Mouse (Mus musculus) limb, embryonic 13.5 days (tissue): ENCODE results near the gene Ell. TPM values are rescaled to one million over a fixed set of nuclear protein-coding genes. Genes with fewer than 3 reads are reported as not detected.

Experiments
- ATAC-seq: fragments of 200-750 bp; cut with Nextera tagmentation; 2 replicates; pipeline ENCODE4 v1.8.0; 2017; ENCODE audit warnings: low read depth, moderate number of reproducible peaks, moderate TSS enrichment; ENCODE audit not compliant: low FRiP score
- H3K27ac ChIP-seq: fragments of 300-500 bp; sonication (generic); 2 replicates; pipeline ENCODE4 v1.5.1; 2015; ENCODE audit warnings: inconsistent platforms, mild to moderate bottlenecking, moderate library complexity
- H3K27me3 ChIP-seq: fragments of 300-500 bp; sonication (generic); 2 replicates; pipeline ENCODE4 v1.6.1; 2015; ENCODE audit warnings: mild to moderate bottlenecking, inconsistent platforms
- H3K36me3 ChIP-seq: fragments of 300-500 bp; sonication (generic); 2 replicates; pipeline ENCODE4 v1.6.1; 2015; ENCODE audit warnings: inconsistent platforms, mild to moderate bottlenecking, moderate library complexity
- H3K4me1 ChIP-seq: fragments of 300-500 bp; sonication (generic); 2 replicates; pipeline ENCODE4 v1.6.1; 2015; ENCODE audit warnings: inconsistent platforms
- H3K4me2 ChIP-seq: fragments of 300-500 bp; sonication (generic); replicated peaks from 2 replicates; pipeline ENCODE4 v1.6.1; 2015; ENCODE audit warnings: inconsistent platforms, mild to moderate bottlenecking, moderate library complexity
- H3K4me3 ChIP-seq: fragments of 300-500 bp; sonication (generic); 2 replicates; pipeline ENCODE4 v1.5.1; 2015; ENCODE audit warnings: moderate library complexity, mild to moderate bottlenecking, inconsistent platforms
- H3K9ac ChIP-seq: fragments of 300-500 bp; sonication (generic); 2 replicates; pipeline ENCODE4 v1.6.1; 2015; ENCODE audit warnings: mild to moderate bottlenecking, inconsistent platforms
- H3K9me3 ChIP-seq: fragments of 300-500 bp; sonication (generic); 2 replicates; pipeline ENCODE4 v1.6.1; 2016; ENCODE audit warnings: inconsistent platforms
- WGBS: fragments of 180-500 bp; shearing (Covaris S2); methylation state at CpG from one replicate; pipeline ENCODE4 v1.1.7; 2015; 5-methylcytosine and 5-hydroxymethylcytosine counted together
- polyA plus RNA-seq: library from polyadenylated mRNA; unstranded; fragments of >200 nt; fragmentation: Nextera tagmentation; extraction: Ambion mirVana; gene quantifications from 2 replicates; pipeline ENCODE4 v1.2.1, GENCODE M21; 2015

Ell gene
- polyA plus RNA-seq, 1 experiment from 2014 or later, result 20.9 TPM

DNA sequence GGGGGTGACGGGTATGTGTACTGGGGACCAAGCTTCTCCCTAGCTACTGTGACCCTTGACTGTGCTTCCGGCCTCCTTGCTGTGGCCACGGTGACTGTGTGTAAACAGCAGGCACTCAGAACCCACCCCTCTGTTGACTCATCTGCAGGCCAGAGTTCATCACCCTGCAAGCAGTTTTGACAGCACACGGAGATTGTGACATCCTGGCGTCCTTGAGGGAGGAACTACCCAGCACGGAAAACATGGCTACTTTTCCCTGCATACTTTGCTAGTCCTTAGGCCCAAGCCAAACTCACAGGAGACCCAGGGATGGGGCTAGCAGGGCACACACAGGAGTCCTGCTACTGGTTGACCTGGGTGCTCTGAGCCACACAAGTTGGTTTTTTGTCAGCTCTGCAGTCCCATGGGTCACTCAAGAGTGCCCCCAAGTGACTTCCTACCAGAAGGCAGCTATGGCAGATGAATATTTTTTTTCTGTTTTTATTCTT lies 5.0 kb downstream of the Ell start:
- ATAC-seq, result no peak
- Histone ChIP-seq H3K4me3 (no peak overlapping the region), H3K9ac (no peak overlapping the region), H3K36me3 (peaks cover 6% of the 10 kb centered on the region; the same call in 1 of the 2 replicates), H3K4me2 (no peak overlapping the region), H3K4me1 (peaks cover 20% of the 10 kb centered on the region), H3K27me3 (no peaks in the 10 kb centered on the region), H3K9me3 (no peaks in the 10 kb centered on the region), H3K27ac (no peak overlapping the region)
- WGBS, result 79% methylated on average over 6 of the region's 6 CpGs

DNA sequence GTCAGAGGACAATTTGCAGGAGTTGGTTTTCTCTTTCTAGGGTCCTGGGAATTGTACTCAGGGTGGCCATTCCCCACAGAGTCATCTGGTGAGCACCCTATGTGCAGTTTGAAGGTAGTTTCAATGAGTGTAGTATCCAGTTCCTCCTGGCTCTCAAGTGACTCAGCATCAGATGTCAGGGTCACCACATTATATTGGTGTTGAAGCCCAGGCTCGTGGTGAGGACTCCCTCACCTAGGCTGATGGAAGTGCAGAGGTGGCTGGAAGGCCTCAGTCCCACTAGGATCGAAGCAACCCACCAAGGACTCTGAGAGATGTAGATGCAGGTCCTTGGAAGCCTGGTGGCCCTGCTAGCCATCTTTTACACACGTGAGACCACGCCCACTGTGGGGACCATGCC lies 7.2 kb downstream of the Ell start:
- Histone ChIP-seq H3K4me3 (no peak overlapping the region), H3K36me3 (peaks cover 6% of the 10 kb centered on the region; the same call in 1 of the 2 replicates), H3K4me1 (peaks cover 5% of the 10 kb centered on the region), H3K27ac (no peak overlapping the region), H3K9me3 (no peaks in the 10 kb centered on the region), H3K27me3 (no peaks in the 10 kb centered on the region), H3K9ac (no peak overlapping the region), H3K4me2 (no peak overlapping the region)
- 82% methylated on average over 4 of the region's 4 CpGs for WGBS
- no peak for ATAC-seq

DNA sequence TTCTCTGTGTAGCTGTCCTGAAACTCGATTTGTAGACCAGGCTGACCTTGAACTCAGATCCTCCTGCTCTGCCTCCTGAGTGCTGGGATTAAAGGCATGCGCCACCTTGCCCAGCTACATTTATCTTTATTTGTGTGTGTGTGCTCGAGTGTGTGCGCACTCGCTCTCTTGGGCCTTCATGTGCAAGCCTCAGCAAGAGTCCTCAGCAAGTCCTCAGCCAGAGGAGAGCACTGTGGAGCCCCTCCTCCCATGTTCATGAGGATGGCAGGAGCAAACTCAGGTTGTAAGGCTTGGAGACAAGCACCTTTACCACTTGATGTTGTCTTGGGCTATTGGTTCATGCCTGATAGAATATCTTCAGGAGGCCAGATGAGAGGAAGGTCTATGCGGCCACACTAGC lies 8.5 kb downstream of the Ell start:
- WGBS, result 88% methylated on average over 6 of the region's 6 CpGs
- no peak for ATAC-seq
- Histone ChIP-seq H3K27me3 (no peaks in the 10 kb centered on the region), H3K36me3 (peaks cover 6% of the 10 kb centered on the region; the same call in 1 of the 2 replicates), H3K4me2 (no peak overlapping the region), H3K4me3 (no peak overlapping the region), H3K9ac (no peak overlapping the region), H3K4me1 (no peaks in the 10 kb centered on the region), H3K9me3 (no peaks in the 10 kb centered on the region), H3K27ac (no peak overlapping the region)

DNA sequence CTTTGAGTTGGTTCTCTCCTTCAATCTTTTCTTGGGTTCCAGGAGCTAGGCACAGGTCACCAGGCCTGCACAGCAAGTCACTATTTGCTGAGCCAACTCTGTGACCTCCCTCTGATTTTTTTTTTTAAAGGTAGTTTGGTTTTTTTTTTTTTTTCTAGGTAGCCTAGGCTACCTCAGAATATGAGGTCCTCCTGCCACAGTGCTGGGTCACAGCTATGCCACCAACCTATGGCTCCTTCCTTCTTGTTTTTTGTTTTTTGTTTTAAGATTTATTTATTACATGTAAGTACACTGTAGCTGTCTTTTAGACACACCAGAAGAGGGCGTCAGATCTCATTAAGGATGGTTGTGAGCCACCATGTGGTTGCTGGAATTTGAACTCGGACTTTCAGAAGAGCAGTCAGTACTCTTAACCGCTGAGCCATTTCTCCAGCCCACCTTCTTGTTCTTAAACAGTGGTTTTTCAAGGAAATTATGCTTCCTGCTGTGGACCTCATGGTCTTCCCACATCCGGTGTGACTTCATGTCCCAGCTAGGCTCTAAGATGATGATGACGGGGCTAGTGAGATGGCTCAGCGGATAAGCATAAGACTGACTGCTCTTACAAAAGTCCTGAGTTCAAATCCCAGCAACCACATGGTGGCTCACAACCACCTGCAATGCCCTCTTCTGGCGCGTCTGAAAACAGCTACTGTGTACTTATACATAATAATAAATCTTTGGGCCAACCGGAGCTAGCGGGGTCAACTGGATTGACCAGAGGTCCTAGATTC lies 10.3 kb downstream of the Ell start:
- no peak for ATAC-seq

DNA sequence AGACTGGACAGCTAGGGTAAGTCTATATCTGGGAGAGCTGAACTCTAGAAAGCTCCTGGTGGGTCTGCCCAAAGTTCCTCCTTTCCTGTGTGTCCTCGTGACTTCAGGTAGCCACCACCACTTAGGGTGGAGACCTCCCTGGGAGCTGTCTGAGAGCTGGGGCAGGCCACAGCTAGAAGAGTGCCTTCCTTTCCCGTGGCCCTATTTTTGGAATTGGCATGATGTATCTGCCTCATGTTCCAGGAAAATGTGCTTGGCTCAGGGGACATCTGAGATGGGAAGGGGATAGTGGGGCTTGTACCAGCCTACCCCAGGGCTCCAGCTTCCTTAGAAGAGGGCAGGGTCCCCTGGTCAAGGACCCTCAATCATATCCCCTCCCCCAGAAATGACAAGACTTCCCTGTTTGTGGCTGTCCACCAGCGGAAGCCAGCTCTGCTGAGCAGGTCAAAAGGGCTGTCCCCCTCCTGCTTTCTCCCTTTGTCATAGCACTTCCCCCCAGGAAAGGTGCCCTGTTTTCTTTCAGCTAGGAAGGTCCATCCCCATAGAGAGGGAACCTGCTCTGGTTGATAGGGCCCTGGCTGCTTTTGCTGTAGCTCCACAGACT lies 12.4 kb downstream of the Ell start:
- H3K36me3 ChIP-seq, result peaks cover 3% of the 10 kb centered on the region
- H3K4me1 ChIP-seq, result peaks cover 7% of the 10 kb centered on the region; the same call in 1 of the 2 replicates
- H3K9ac ChIP-seq, result no peak overlapping the region
- 78% methylated on average over 3 of the region's 3 CpGs for WGBS
- no peak overlapping the region for H3K4me2 ChIP-seq
- no peak overlapping the region for H3K4me3 ChIP-seq
- H3K27ac ChIP-seq, result no peak overlapping the region; the same call in 1 of the 2 replicates
- no peaks in the 10 kb centered on the region for H3K27me3 ChIP-seq
- ATAC-seq, result no peak
- H3K9me3 ChIP-seq, result no peaks in the 10 kb centered on the region

More for the DNA sequence above, 10.3 kb downstream of the Ell start:
- Histone ChIP-seq H3K27me3 (no peaks in the 10 kb centered on the region), H3K36me3 (peaks cover 4% of the 10 kb centered on the region; the same call in 1 of the 2 replicates), H3K4me1 (peaks cover 7% of the 10 kb centered on the region; the same call in 1 of the 2 replicates), H3K9ac (no peak overlapping the region), H3K9me3 (no peaks in the 10 kb centered on the region), H3K27ac (no peak overlapping the region), H3K4me3 (no peak overlapping the region), H3K4me2 (no peak overlapping the region)
- 91% methylated on average over 10 of the region's 10 CpGs for WGBS

DNA sequence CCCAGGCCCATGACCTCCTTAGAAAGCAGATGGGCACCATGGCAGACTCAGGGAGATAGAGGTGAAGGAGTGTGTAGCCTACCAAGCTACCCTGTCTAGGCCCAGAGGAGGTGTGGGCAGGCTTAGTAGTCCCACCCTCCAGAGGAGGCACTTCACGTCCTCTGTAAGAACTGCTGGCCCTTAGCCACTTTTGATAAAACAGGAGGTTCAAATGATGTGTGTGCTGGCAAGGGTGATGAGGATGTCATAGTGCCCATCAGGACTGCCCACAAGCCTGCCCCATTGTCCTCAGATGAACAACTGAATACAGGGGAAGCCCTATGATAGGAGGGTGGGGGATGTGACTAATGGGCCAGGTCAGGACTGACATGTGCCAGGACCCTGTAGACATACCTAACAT lies 13.6 kb downstream of the Ell start:
- H3K9ac ChIP-seq, result no peak overlapping the region
- ATAC-seq, result no peak
- H3K4me1 ChIP-seq, result peaks cover 7% of the 10 kb centered on the region; the same call in 1 of the 2 replicates
- peaks cover 3% of the 10 kb centered on the region; the same call in 1 of the 2 replicates for H3K36me3 ChIP-seq
- no peaks in the 10 kb centered on the region for H3K27me3 ChIP-seq
- no peaks in the 10 kb centered on the region for H3K9me3 ChIP-seq
- WGBS, result 40% methylated on average over 1 of the region's 1 CpGs
- H3K27ac ChIP-seq, result no peak overlapping the region
- no peak overlapping the region for H3K4me3 ChIP-seq
- no peak overlapping the region for H3K4me2 ChIP-seq

DNA sequence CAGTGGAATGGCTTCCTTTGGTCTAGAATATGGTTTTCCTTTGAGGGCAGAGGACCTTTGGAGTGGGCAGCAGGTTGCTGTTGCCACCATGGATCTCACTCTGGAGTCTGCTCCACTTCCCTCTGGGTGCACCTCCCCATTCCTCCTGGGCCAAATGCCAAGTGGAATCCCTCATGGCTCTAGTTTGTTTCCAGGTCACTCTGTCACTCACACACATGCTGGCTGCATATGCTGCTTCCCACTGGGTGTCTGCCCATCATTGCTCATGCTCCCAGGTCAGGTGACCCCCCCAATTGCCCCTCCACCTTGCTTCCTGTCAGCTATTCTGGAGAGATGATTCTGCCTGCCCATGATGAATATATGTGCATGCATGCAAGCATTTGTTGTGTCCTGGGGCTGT lies 14.5 kb downstream of the Ell start:
- no peak overlapping the region for H3K4me3 ChIP-seq
- no peak overlapping the region for H3K27ac ChIP-seq
- H3K9ac ChIP-seq, result no peak overlapping the region
- no peaks in the 10 kb centered on the region for H3K27me3 ChIP-seq
- no peak for ATAC-seq
- H3K4me1 ChIP-seq, result peaks cover 7% of the 10 kb centered on the region; the same call in 1 of the 2 replicates
- H3K4me2 ChIP-seq, result no peak overlapping the region
- H3K9me3 ChIP-seq, result no peaks in the 10 kb centered on the region
- H3K36me3 ChIP-seq, result peaks cover 3% of the 10 kb centered on the region; the same call in 1 of the 2 replicates

DNA sequence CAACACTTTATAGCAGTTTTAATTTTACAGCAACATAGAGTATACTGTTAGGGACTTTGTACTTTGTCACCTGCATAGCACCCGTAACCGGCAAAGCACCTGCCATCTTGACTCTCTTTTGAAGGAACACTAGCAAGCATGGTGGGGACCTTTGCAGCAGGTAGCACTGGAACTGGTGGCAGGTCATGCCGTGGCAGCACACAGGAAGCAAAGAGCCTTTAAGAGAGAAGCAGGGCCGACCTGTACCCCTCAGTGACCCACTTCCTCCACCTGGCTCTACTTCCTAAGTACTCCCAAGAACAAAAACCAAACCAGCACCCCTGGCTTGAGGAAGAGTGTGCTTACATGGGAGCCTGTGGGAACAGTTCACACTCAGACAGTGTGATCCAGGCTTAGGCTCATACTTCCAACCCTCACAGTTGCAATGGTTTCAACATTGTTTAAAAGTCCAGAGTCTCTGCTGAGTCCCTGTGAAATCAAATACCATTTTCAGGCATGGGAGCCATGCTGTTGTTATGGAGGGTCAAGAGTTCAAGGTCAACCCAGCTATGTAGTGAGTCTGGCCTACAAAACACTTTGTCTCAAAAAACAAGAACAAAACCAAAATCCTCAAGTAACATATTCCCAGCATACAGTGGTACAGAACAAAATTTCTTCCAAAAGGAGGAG lies 16.0 kb downstream of the Ell start:
- no peaks in the 10 kb centered on the region for H3K27me3 ChIP-seq
- H3K27ac ChIP-seq, result no peak overlapping the region
- peaks cover 8% of the 10 kb centered on the region for H3K36me3 ChIP-seq
- no peak for ATAC-seq
- no peak overlapping the region for H3K4me3 ChIP-seq
- H3K4me1 ChIP-seq, result peaks cover 7% of the 10 kb centered on the region; the same call in 1 of the 2 replicates
- WGBS, result 92% methylated on average over 4 of the region's 4 CpGs
- no peak overlapping the region for H3K9ac ChIP-seq
- no peaks in the 10 kb centered on the region for H3K9me3 ChIP-seq
- H3K4me2 ChIP-seq, result no peak overlapping the region

DNA sequence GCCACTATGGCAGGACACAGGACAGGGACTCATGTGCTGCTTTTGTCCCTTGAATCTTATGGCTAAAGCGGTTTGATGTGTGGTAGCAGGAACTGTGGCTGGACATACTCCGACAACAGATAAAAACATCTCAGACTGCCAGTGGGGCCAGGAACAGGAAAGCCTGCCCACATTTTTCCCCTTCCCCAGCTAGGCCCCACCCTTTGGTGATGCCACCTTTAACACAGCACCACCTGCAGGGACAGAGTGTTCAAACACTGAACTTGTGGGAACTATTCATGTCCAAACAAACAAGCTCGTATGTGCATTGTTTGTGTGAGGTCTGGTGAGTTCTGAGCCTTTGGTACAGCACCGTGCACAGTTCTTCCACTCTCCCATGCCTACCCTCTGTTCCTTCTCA lies 19.1 kb downstream of the Ell start:
- Histone ChIP-seq H3K9ac (no peak overlapping the region), H3K4me1 (peaks cover 10% of the 10 kb centered on the region; the same call in 1 of the 2 replicates), H3K27me3 (no peaks in the 10 kb centered on the region), H3K4me3 (no peak overlapping the region), H3K27ac (no peak overlapping the region), H3K36me3 (peaks cover 12% of the 10 kb centered on the region), H3K4me2 (no peak overlapping the region), H3K9me3 (no peaks in the 10 kb centered on the region)
- no peak for ATAC-seq
- 75% methylated on average over 4 of the region's 4 CpGs for WGBS

DNA sequence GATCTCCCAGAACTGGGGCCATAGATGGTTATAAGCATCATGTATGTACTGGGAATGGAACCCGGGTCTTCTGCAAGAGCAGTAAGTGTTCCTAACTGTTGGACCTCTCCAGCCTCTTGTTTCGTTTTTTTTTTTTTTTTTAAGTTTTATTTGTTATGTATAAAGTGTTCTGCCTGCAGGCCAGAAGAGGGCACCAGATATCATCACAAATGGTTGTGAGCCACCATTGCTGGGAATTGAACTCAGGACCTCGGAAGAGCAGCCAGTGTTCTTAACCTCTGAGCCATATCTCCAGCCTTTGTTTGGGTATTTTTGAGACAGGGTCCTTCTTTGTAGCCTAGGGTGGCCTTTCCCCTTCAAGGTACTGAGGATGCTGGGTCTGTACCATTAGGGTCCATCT lies 19.7 kb downstream of the Ell start:
- 73% methylated on average over 3 of the region's 3 CpGs for WGBS
- H3K4me2 ChIP-seq, result no peak overlapping the region
- ATAC-seq, result no peak
- no peak overlapping the region for H3K9ac ChIP-seq
- no peaks in the 10 kb centered on the region for H3K27me3 ChIP-seq
- H3K4me1 ChIP-seq, result 0 out of 2 replicates have a peak, but pooled peaks cover 4% of the 10 kb centered on the region
- H3K36me3 ChIP-seq, result peaks cover 12% of the 10 kb centered on the region
- no peak overlapping the region for H3K27ac ChIP-seq
- H3K9me3 ChIP-seq, result no peaks in the 10 kb centered on the region
- H3K4me3 ChIP-seq, result no peak overlapping the region

DNA sequence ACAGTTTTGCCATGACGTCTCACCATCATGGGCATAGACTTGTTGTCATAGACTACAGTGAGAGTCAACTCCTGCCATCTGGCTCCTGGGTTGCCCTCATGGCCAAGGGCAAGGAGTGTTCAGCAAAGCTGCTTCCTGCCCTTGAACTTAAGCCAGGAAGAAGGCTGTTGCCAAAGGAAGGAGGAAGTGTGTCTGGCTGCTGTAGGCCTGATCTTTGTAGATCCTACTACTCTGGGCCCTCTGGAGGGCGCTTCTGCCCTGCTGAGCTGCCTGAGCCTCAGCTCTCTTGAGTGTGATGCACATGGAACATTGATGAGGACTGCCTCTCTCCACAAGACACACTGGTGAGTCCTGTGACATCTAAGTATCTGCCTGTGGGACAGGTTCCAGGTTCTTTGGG lies 20.8 kb downstream of the Ell start:
- Histone ChIP-seq H3K9me3 (no peaks in the 10 kb centered on the region), H3K9ac (no peak overlapping the region), H3K4me1 (0 out of 2 replicates have a peak, but pooled peaks cover 6% of the 10 kb centered on the region), H3K4me2 (no peak overlapping the region), H3K4me3 (no peak overlapping the region), H3K27ac (no peak overlapping the region), H3K27me3 (no peaks in the 10 kb centered on the region), H3K36me3 (peaks cover 12% of the 10 kb centered on the region)
- no peak for ATAC-seq
- 77% methylated on average over 2 of the region's 2 CpGs for WGBS

DNA sequence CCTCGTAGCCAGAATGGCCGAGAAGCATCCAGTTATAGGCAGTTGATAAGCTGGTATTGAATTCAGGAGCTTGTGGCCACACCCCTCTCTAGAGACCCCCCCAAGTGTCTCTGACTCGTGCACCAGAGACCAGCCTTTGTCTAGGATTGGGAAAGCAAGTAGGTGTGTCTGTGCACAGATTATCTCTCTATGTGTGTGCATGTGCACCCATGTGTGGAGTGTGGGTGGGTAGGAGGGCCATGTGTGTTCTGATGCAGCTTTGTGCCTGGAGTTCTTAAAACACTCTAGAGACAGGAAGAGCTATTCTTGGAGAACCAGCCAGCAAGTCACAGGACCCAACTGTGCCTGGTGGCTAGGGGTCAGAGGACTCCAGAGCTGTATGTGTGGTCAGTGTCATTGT lies 21.3 kb downstream of the Ell start:
- Histone ChIP-seq H3K9ac (no peak overlapping the region), H3K4me1 (peaks cover 11% of the 10 kb centered on the region), H3K27ac (no peak overlapping the region), H3K9me3 (no peaks in the 10 kb centered on the region), H3K36me3 (peaks cover 12% of the 10 kb centered on the region), H3K27me3 (no peaks in the 10 kb centered on the region), H3K4me2 (no peak overlapping the region), H3K4me3 (no peak overlapping the region)
- ATAC-seq, result no peak
- WGBS, result 82% methylated on average over 3 of the region's 3 CpGs
